Mouse (Mus musculus): ENCODE measurements at regions not wholly inside any gene's neighbourhood (a gene's known extent, or its start where the extent isn't known, plus 50 kb on each side); places are given as distances from the start of the nearest gene placed in this dataset.

GRCm38 (mm10) chr1:12170503-12170902 lies 756.6 kb downstream of the A830018L16Rik start:
- H3K27me3 ChIP-seq: no peaks in the 10 kb centered on the region
- no peak for ATAC-seq (replicated peaks; ENCODE audit: insufficient number of reproducible peaks, insufficient read depth, low FRiP score, low read depth)
- no peak overlapping the region for H3K9ac ChIP-seq
- no peaks in the 10 kb centered on the region for H3K9me3 ChIP-seq (replicated peaks)
- no peaks in the 10 kb centered on the region for H3K4me1 ChIP-seq (replicated peaks)
- WGBS: 88% methylated on average over 10 of the region's 10 CpGs
- no peak overlapping the region for H3K4me2 ChIP-seq
- H3K36me3 ChIP-seq: no peaks in the 10 kb centered on the region
- no peak overlapping the region for H3K27ac ChIP-seq
- no peak overlapping the region for H3K4me3 ChIP-seq

GRCm38 (mm10) chr1:12189646-12190233 lies 775.8 kb downstream of the A830018L16Rik start:
- Histone ChIP-seq H3K4me1 (replicated peaks) (no peaks in the 10 kb centered on the region), H3K9me3 (replicated peaks) (no peaks in the 10 kb centered on the region), H3K4me3 (no peak overlapping the region), H3K9ac (no peak overlapping the region), H3K36me3 (no peaks in the 10 kb centered on the region), H3K27me3 (no peaks in the 10 kb centered on the region), H3K27ac (no peak overlapping the region), H3K4me2 (no peak overlapping the region)
- ATAC-seq (replicated peaks; ENCODE audit: insufficient number of reproducible peaks, insufficient read depth, low FRiP score, low read depth): no peak
- 73% methylated on average over 5 of the region's 5 CpGs for whole genome bisulfite sequencing

- Histone ChIP-seq H3K27me3 (no peaks in the 10 kb centered on the region), H3K27ac (no peak overlapping the region), H3K9me3 (replicated peaks) (no peaks in the 10 kb centered on the region), H3K4me1 (replicated peaks) (no peaks in the 10 kb centered on the region), H3K36me3 (no peaks in the 10 kb centered on the region), H3K4me3 (no peak overlapping the region), H3K4me2 (no peak overlapping the region), H3K9ac (no peak overlapping the region)
- WGBS: 70% methylated on average over 1 of the region's 1 CpGs
- no peak for ATAC-seq (replicated peaks; ENCODE audit: insufficient number of reproducible peaks, insufficient read depth, low FRiP score, low read depth)
Observed at GRCm38 (mm10) chr1:12192588-12192987, 778.7 kb downstream of the A830018L16Rik start.

GRCm38 (mm10) chr1:12231089-12231488 lies 817.2 kb downstream of the A830018L16Rik start:
- Histone ChIP-seq H3K4me3 (no peak overlapping the region), H3K36me3 (no peaks in the 10 kb centered on the region), H3K27ac (no peak overlapping the region), H3K9me3 (replicated peaks) (no peaks in the 10 kb centered on the region), H3K27me3 (no peaks in the 10 kb centered on the region), H3K4me2 (no peak overlapping the region), H3K4me1 (replicated peaks) (no peaks in the 10 kb centered on the region), H3K9ac (no peak overlapping the region)
- ATAC-seq (replicated peaks; ENCODE audit: insufficient number of reproducible peaks, insufficient read depth, low FRiP score, low read depth): no peak
- WGBS: 42% methylated on average over 1 of the region's 1 CpGs

GRCm38 (mm10) chr1:12242090-12242489 lies 828.2 kb downstream of the A830018L16Rik start:
- Histone ChIP-seq H3K9me3 (replicated peaks) (no peaks in the 10 kb centered on the region), H3K27me3 (no peaks in the 10 kb centered on the region), H3K36me3 (no peaks in the 10 kb centered on the region), H3K9ac (no peak overlapping the region), H3K4me1 (replicated peaks) (no peaks in the 10 kb centered on the region), H3K4me2 (no peak overlapping the region), H3K27ac (no peak overlapping the region), H3K4me3 (no peak overlapping the region)
- ATAC-seq (replicated peaks; ENCODE audit: insufficient number of reproducible peaks, insufficient read depth, low FRiP score, low read depth): no peak

- Histone ChIP-seq H3K4me1 (replicated peaks) (no peaks in the 10 kb centered on the region), H3K36me3 (no peaks in the 10 kb centered on the region), H3K27me3 (no peaks in the 10 kb centered on the region), H3K9me3 (replicated peaks) (0 out of 2 replicates have a peak, but pooled peaks cover 3% of the 10 kb centered on the region), H3K27ac (no peak overlapping the region), H3K4me3 (no peak overlapping the region), H3K9ac (no peak overlapping the region), H3K4me2 (no peak overlapping the region)
- 86% methylated on average over 4 of the region's 4 CpGs for WGBS
- no peak for ATAC-seq (replicated peaks; ENCODE audit: insufficient number of reproducible peaks, insufficient read depth, low FRiP score, low read depth)
Observed at GRCm38 (mm10) chr1:12282493-12282892, 868.6 kb downstream of the A830018L16Rik start.

GRCm38 (mm10) chr1:12285551-12285950 lies 871.6 kb downstream of the A830018L16Rik start:
- Histone ChIP-seq H3K9me3 (replicated peaks) (0 out of 2 replicates have a peak, but pooled peaks cover 3% of the 10 kb centered on the region), H3K4me2 (no peak overlapping the region), H3K4me1 (replicated peaks) (no peaks in the 10 kb centered on the region), H3K36me3 (no peaks in the 10 kb centered on the region), H3K27ac (no peak overlapping the region), H3K4me3 (no peak overlapping the region), H3K27me3 (no peaks in the 10 kb centered on the region), H3K9ac (no peak overlapping the region)
- ATAC-seq (replicated peaks; ENCODE audit: insufficient number of reproducible peaks, insufficient read depth, low FRiP score, low read depth): no peak
- 58% methylated on average over 6 of the region's 6 CpGs for WGBS

- 63% methylated on average over 3 of the region's 3 CpGs for WGBS
- no peak overlapping the region for H3K27ac ChIP-seq
Observed at GRCm38 (mm10) chr1:12286026-12286425, 872.1 kb downstream of the A830018L16Rik start.

GRCm38 (mm10) chr1:12288521-12288920 lies 874.6 kb downstream of the A830018L16Rik start:
- no peaks in the 10 kb centered on the region for H3K27me3 ChIP-seq
- H3K9me3 ChIP-seq (replicated peaks): 0 out of 2 replicates have a peak, but pooled peaks cover 3% of the 10 kb centered on the region
- ATAC-seq (replicated peaks; ENCODE audit: insufficient number of reproducible peaks, insufficient read depth, low FRiP score, low read depth): no peak
- 80% methylated on average over 3 of the region's 3 CpGs for WGBS
- no peak overlapping the region for H3K4me2 ChIP-seq
- no peak overlapping the region for H3K4me3 ChIP-seq
- H3K9ac ChIP-seq: no peak overlapping the region
- no peaks in the 10 kb centered on the region for H3K36me3 ChIP-seq
- H3K4me1 ChIP-seq (replicated peaks): no peaks in the 10 kb centered on the region
- no peak overlapping the region for H3K27ac ChIP-seq

More at GRCm38 (mm10) chr1:12286026-12286425, 872.1 kb downstream of the A830018L16Rik start:
- no peaks in the 10 kb centered on the region for H3K4me1 ChIP-seq (replicated peaks)
- no peak overlapping the region for H3K9ac ChIP-seq
- ATAC-seq (replicated peaks; ENCODE audit: insufficient number of reproducible peaks, insufficient read depth, low FRiP score, low read depth): no peak
- H3K4me3 ChIP-seq: no peak overlapping the region
- no peak overlapping the region for H3K4me2 ChIP-seq
- H3K27me3 ChIP-seq: no peaks in the 10 kb centered on the region
- H3K9me3 ChIP-seq (replicated peaks): 0 out of 2 replicates have a peak, but pooled peaks cover 3% of the 10 kb centered on the region
- no peaks in the 10 kb centered on the region for H3K36me3 ChIP-seq

GRCm38 (mm10) chr1:12291787-12292186 lies 877.9 kb downstream of the A830018L16Rik start:
- no peak for ATAC-seq (replicated peaks; ENCODE audit: insufficient number of reproducible peaks, insufficient read depth, low FRiP score, low read depth)
- Histone ChIP-seq H3K4me3 (no peak overlapping the region), H3K27me3 (no peaks in the 10 kb centered on the region), H3K27ac (no peak overlapping the region), H3K9ac (no peak overlapping the region), H3K9me3 (replicated peaks) (no peaks in the 10 kb centered on the region), H3K4me2 (no peak overlapping the region), H3K4me1 (replicated peaks) (no peaks in the 10 kb centered on the region), H3K36me3 (no peaks in the 10 kb centered on the region)
- WGBS: 41% methylated on average over 1 of the region's 1 CpGs

GRCm38 (mm10) chr1:12318029-12318428 lies 904.1 kb downstream of the A830018L16Rik start:
- Histone ChIP-seq H3K4me2 (no peak overlapping the region), H3K27ac (no peak overlapping the region), H3K4me1 (replicated peaks) (no peaks in the 10 kb centered on the region), H3K9ac (no peak overlapping the region), H3K9me3 (replicated peaks) (no peaks in the 10 kb centered on the region), H3K27me3 (no peaks in the 10 kb centered on the region), H3K4me3 (no peak overlapping the region), H3K36me3 (no peaks in the 10 kb centered on the region)
- 79% methylated on average over 2 of the region's 2 CpGs for WGBS
- ATAC-seq (replicated peaks; ENCODE audit: insufficient number of reproducible peaks, insufficient read depth, low FRiP score, low read depth): no peak

GRCm38 (mm10) chr1:12334186-12334585 lies 920.3 kb downstream of the A830018L16Rik start:
- H3K9ac ChIP-seq: no peak overlapping the region
- H3K9me3 ChIP-seq (replicated peaks): no peaks in the 10 kb centered on the region
- 76% methylated on average over 4 of the region's 4 CpGs for WGBS
- no peak overlapping the region for H3K4me3 ChIP-seq
- H3K27me3 ChIP-seq: no peaks in the 10 kb centered on the region
- no peaks in the 10 kb centered on the region for H3K4me1 ChIP-seq (replicated peaks)
- no peak overlapping the region for H3K4me2 ChIP-seq
- H3K27ac ChIP-seq: no peak overlapping the region
- no peak for ATAC-seq (replicated peaks; ENCODE audit: insufficient number of reproducible peaks, insufficient read depth, low FRiP score, low read depth)
- no peaks in the 10 kb centered on the region for H3K36me3 ChIP-seq

Data from heart, embryonic 15.5 days (tissue).